Mouse (Mus musculus): Measurements from ENCODE around the gene Klhl21. TPM values are rescaled to one million over a fixed set of nuclear protein-coding genes. Genes with fewer than 3 reads are reported as not detected.

The Klhl21 gene
- polyA plus RNA-seq, 1 experiment from 2014 or later, result 41.4 TPM

GRCm38 (mm10) chr4:151983560-151983959, 25.0 kb upstream of the Klhl21 start:
- Histone ChIP-seq H3K36me3 (peaks cover 46% of the 10 kb centered on the region), H3K4me1 (replicated peaks) (peaks cover 41% of the 10 kb centered on the region), H3K4me2 (peak overlapping the region; percentile 40), H3K9me3 (replicated peaks) (no peaks in the 10 kb centered on the region), H3K4me3 (0 out of 2 replicates have a peak overlapping the region, but pooled peaks have one; percentile 3), H3K27me3 (replicated peaks) (no peaks in the 10 kb centered on the region), H3K27ac (ENCODE audit: poor library complexity, severe bottlenecking) (peak overlapping the region; percentile 23; the same call in 1 of the 2 replicates), H3K9ac (peak overlapping the region; percentile 13; the same call in 1 of the 2 replicates)
- ATAC-seq (ENCODE audit: insufficient number of reproducible peaks, low FRiP score), result peak; percentile 24; the same call in 1 of the 2 replicates
- 28% methylated on average over 8 of the region's 9 CpGs for WGBS

- no peak for ATAC-seq (ENCODE audit: insufficient number of reproducible peaks, low FRiP score)
- Histone ChIP-seq H3K9ac (no peak overlapping the region), H3K36me3 (peaks cover 31% of the 10 kb centered on the region), H3K27me3 (replicated peaks) (no peaks in the 10 kb centered on the region), H3K9me3 (replicated peaks) (no peaks in the 10 kb centered on the region), H3K4me1 (replicated peaks) (peaks cover 47% of the 10 kb centered on the region), H3K27ac (ENCODE audit: poor library complexity, severe bottlenecking) (no peak overlapping the region), H3K4me2 (no peak overlapping the region), H3K4me3 (no peak overlapping the region)
- WGBS, result 40% methylated on average over 10 of the region's 10 CpGs
Measured at GRCm38 (mm10) chr4:151985886-151986285, 22.7 kb upstream of the Klhl21 start.

- Histone ChIP-seq H3K4me1 (replicated peaks) (peaks cover 47% of the 10 kb centered on the region), H3K4me3 (no peak overlapping the region), H3K9ac (peak overlapping the region; percentile 22; the same call in 1 of the 2 replicates), H3K4me2 (no peak overlapping the region), H3K27me3 (replicated peaks) (no peaks in the 10 kb centered on the region), H3K9me3 (replicated peaks) (no peaks in the 10 kb centered on the region), H3K36me3 (peaks cover 34% of the 10 kb centered on the region), H3K27ac (ENCODE audit: poor library complexity, severe bottlenecking) (no peak overlapping the region)
- ATAC-seq (ENCODE audit: insufficient number of reproducible peaks, low FRiP score), result no peak
- 65% methylated on average over 8 of the region's 8 CpGs for whole genome bisulfite sequencing
Measured at GRCm38 (mm10) chr4:151986650-151987049, 22.0 kb upstream of the Klhl21 start.

- no peaks in the 10 kb centered on the region for H3K9me3 ChIP-seq (replicated peaks)
- ATAC-seq (ENCODE audit: insufficient number of reproducible peaks, low FRiP score), result no peak
- H3K4me1 ChIP-seq (replicated peaks), result peaks cover 43% of the 10 kb centered on the region
- WGBS, result 25% methylated on average over 10 of the region's 10 CpGs
- H3K36me3 ChIP-seq, result peaks cover 39% of the 10 kb centered on the region
- H3K27me3 ChIP-seq (replicated peaks), result no peaks in the 10 kb centered on the region
- peak overlapping the region; percentile 69 for H3K4me3 ChIP-seq
- H3K9ac ChIP-seq, result peak overlapping the region; percentile 86
- H3K27ac ChIP-seq (ENCODE audit: poor library complexity, severe bottlenecking), result no peak overlapping the region
- H3K4me2 ChIP-seq, result peak overlapping the region; percentile 85
Measured at GRCm38 (mm10) chr4:151988014-151988341, 20.6 kb upstream of the Klhl21 start.

GRCm38 (mm10) chr4:151988342-151989109, 20.1 kb upstream of the Klhl21 start, which contains the start of gene Thap3:
Gene Thap3 (minus strand): TSS chr4:151988997.
- H3K4me1 ChIP-seq (replicated peaks), result peaks cover 43% of the 10 kb centered on the region
- under 1% methylated on average over 54 of the region's 54 CpGs for WGBS
- ATAC-seq (ENCODE audit: insufficient number of reproducible peaks, low FRiP score), result peak; percentile 73

GRCm38 (mm10) chr4:151989110-151989488, 19.5 kb upstream of the Klhl21 start:
- peak overlapping the region; percentile 69 for H3K4me3 ChIP-seq
- H3K9ac ChIP-seq, result peak overlapping the region; percentile 86
- H3K4me1 ChIP-seq (replicated peaks), result peaks cover 42% of the 10 kb centered on the region
- peak overlapping the region; percentile 64; the same call in 1 of the 2 replicates for H3K27ac ChIP-seq (ENCODE audit: poor library complexity, severe bottlenecking)
- H3K4me2 ChIP-seq, result peak overlapping the region; percentile 85
- ATAC-seq (ENCODE audit: insufficient number of reproducible peaks, low FRiP score), result no peak
- no peaks in the 10 kb centered on the region for H3K9me3 ChIP-seq (replicated peaks)
- 38% methylated on average over 6 of the region's 6 CpGs for WGBS
- H3K36me3 ChIP-seq, result peaks cover 39% of the 10 kb centered on the region
- H3K27me3 ChIP-seq (replicated peaks), result no peaks in the 10 kb centered on the region

More at GRCm38 (mm10) chr4:151988342-151989109, 20.1 kb upstream of the Klhl21 start, which contains the start of gene Thap3:
- Histone ChIP-seq H3K4me3 (peak within 1 kb of the TSS; percentile 69), H3K9me3 (replicated peaks) (no peaks in the 10 kb centered on the region), H3K4me2 (peak within 1 kb of the TSS; percentile 85), H3K27ac (ENCODE audit: poor library complexity, severe bottlenecking) (peak within 1 kb of the TSS; percentile 64), H3K27me3 (replicated peaks) (no peaks in the 10 kb centered on the region), H3K9ac (peak within 1 kb of the TSS; percentile 86), H3K36me3 (peaks cover 42% of the 10 kb centered on the region)

- no peak overlapping the region for H3K9ac ChIP-seq
- no peaks in the 10 kb centered on the region for H3K27me3 ChIP-seq (replicated peaks)
- 87% methylated on average over 9 of the region's 9 CpGs for WGBS
- no peak overlapping the region for H3K4me3 ChIP-seq
- H3K9me3 ChIP-seq (replicated peaks), result no peaks in the 10 kb centered on the region
- ATAC-seq (ENCODE audit: insufficient number of reproducible peaks, low FRiP score), result no peak
- peaks cover 31% of the 10 kb centered on the region for H3K36me3 ChIP-seq
- H3K4me2 ChIP-seq, result no peak overlapping the region
- H3K4me1 ChIP-seq (replicated peaks), result peaks cover 33% of the 10 kb centered on the region
- no peak overlapping the region for H3K27ac ChIP-seq (ENCODE audit: poor library complexity, severe bottlenecking)
Measured at GRCm38 (mm10) chr4:151992091-151992490, 16.5 kb upstream of the Klhl21 start.

GRCm38 (mm10) chr4:151993035-151993434, 15.6 kb upstream of the Klhl21 start:
- H3K4me3 ChIP-seq, result no peak overlapping the region
- peaks cover 35% of the 10 kb centered on the region for H3K4me1 ChIP-seq (replicated peaks)
- no peaks in the 10 kb centered on the region for H3K27me3 ChIP-seq (replicated peaks)
- H3K27ac ChIP-seq (ENCODE audit: poor library complexity, severe bottlenecking), result no peak overlapping the region
- no peak for ATAC-seq (ENCODE audit: insufficient number of reproducible peaks, low FRiP score)
- H3K9ac ChIP-seq, result peak overlapping the region; percentile 38; the same call in 1 of the 2 replicates
- peaks cover 31% of the 10 kb centered on the region for H3K36me3 ChIP-seq
- WGBS, result 70% methylated on average over 6 of the region's 6 CpGs
- no peaks in the 10 kb centered on the region for H3K9me3 ChIP-seq (replicated peaks)
- peak overlapping the region; percentile 11; the same call in 1 of the 2 replicates for H3K4me2 ChIP-seq

- Histone ChIP-seq H3K27me3 (replicated peaks) (no peaks in the 10 kb centered on the region), H3K4me1 (replicated peaks) (peaks cover 28% of the 10 kb centered on the region), H3K4me2 (peak overlapping the region; percentile 89), H3K4me3 (peak overlapping the region; percentile 99), H3K27ac (ENCODE audit: poor library complexity, severe bottlenecking) (peak overlapping the region; percentile 85), H3K9ac (peak overlapping the region; percentile 100), H3K36me3 (peaks cover 31% of the 10 kb centered on the region), H3K9me3 (replicated peaks) (no peaks in the 10 kb centered on the region)
- ATAC-seq (ENCODE audit: insufficient number of reproducible peaks, low FRiP score), result no peak
- WGBS, result 1% methylated on average over 55 of the region's 61 CpGs
Measured at GRCm38 (mm10) chr4:151994228-151995171, 14.1 kb upstream of the Klhl21 start.

GRCm38 (mm10) chr4:151995371-151996172, 13.0 kb upstream of the Klhl21 start:
- ATAC-seq (ENCODE audit: insufficient number of reproducible peaks, low FRiP score), result peak; percentile 15
- WGBS, result under 1% methylated on average over 72 of the region's 111 CpGs
- Histone ChIP-seq H3K4me1 (replicated peaks) (peaks cover 28% of the 10 kb centered on the region), H3K27me3 (replicated peaks) (no peaks in the 10 kb centered on the region), H3K4me2 (peak overlapping the region; percentile 89), H3K9me3 (replicated peaks) (no peaks in the 10 kb centered on the region), H3K4me3 (peak overlapping the region; percentile 99), H3K36me3 (peaks cover 27% of the 10 kb centered on the region), H3K27ac (ENCODE audit: poor library complexity, severe bottlenecking) (peak overlapping the region; percentile 85), H3K9ac (peak overlapping the region; percentile 100)

Data from heart, embryonic 12.5 days (tissue).